Mouse (Mus musculus) myocyte (in vitro differentiated cells): ENCODE results near the gene Cyp17a1.

Source experiments
- MYOG ChIP-seq, 3 experiments: IDR thresholded peaks; one replicate each; pipeline ENCODE4 v1.6.1; 2011; ENCODE audit warnings: control low read depth in 2 of 3, low read depth in 2 of 3, mild to moderate bottlenecking in 2 of 3; ENCODE audit not compliant: insufficient read length in 2 of 3, control insufficient read depth in 1 of 3, insufficient read depth in 1 of 3
- POLR2A ChIP-seq: IDR thresholded peaks from one replicate; pipeline ENCODE4 v1.6.1; 2011; ENCODE audit warnings: low read depth, mild to moderate bottlenecking, control low read depth, moderate library complexity; ENCODE audit not compliant: insufficient read length
- TCF3 ChIP-seq: IDR thresholded peaks from one replicate; pipeline ENCODE4 v1.6.1; 2011; ENCODE audit warnings: low read depth, control low read depth; ENCODE audit not compliant: insufficient read length
- USF1 ChIP-seq: IDR thresholded peaks from one replicate; pipeline ENCODE4 v1.6.1; 2011; ENCODE audit warnings: low read depth, mild to moderate bottlenecking, control low read depth, moderate library complexity

DNA sequence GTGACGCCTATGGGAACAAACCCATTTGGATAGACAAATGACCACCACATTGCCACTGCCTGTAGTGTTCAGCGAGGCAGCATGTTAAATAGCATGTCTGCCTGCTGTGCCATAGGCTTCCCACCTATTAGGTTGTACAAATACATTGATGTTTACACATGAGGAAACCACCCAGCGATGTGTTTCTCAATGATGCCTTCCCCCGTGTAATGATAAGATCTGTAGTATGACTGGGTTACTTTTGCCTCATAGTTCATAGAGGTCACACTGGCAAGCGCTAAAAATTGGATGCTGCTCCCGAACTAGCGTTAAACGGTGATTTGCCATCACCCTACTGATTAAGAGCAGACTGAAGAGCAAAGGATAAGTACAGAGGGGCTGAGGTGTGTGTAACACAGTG lies 10.8 kb downstream of the Cyp17a1 start:
- TF ChIP-seq POLR2A, result no peak
- no peak for TF ChIP-seq TCF3
- no peak for TF ChIP-seq MYOG (IDR thresholded peaks at IDR 0.05; ENCODE audit: control insufficient read depth in 1 of 3, insufficient read depth in 1 of 3, insufficient read length in 2 of 3, low read depth in 2 of 3)
- no peak for TF ChIP-seq USF1
